Mouse (Mus musculus) midbrain, embryonic 14.5 days (tissue): Measurements from ENCODE around the gene Wfdc13. TPM values are rescaled to one million over a fixed set of nuclear protein-coding genes. Genes with fewer than 3 reads are reported as not detected.
A peak's percentile ranks its signal among the peaks of the same experiment; 100 is the strongest.

Experiments used
- ATAC-seq: fragments of 200-750 bp; cut with Nextera tagmentation; 2 replicates; pipeline ENCODE4 v1.8.0; 2017; ENCODE audit warnings: moderate number of reproducible peaks, moderate library complexity; ENCODE audit not compliant: low FRiP score, low TSS enrichment
- DNase-seq: peaks from one replicate; pipeline ENCODE4 v3.0.0-alpha.2; 2015
- H3K27ac ChIP-seq: fragments of 300-500 bp; sonication (generic); replicated peaks from 2 replicates; pipeline ENCODE4 v1.5.1; 2014; ENCODE audit warnings: mild to moderate bottlenecking, low read depth, low read length, moderate library complexity
- H3K27me3 ChIP-seq: fragments of 300-500 bp; sonication (generic); 2 replicates; pipeline ENCODE4 v1.6.1; 2014; ENCODE audit warnings: low read length, control low read depth, mixed read lengths; ENCODE audit not compliant: control insufficient read depth, insufficient read depth
- H3K36me3 ChIP-seq: fragments of 300-500 bp; sonication (generic); 2 replicates; pipeline ENCODE4 v1.6.1; 2014; ENCODE audit warnings: low read length, control low read depth; ENCODE audit not compliant: control insufficient read depth, insufficient read depth
- H3K4me1 ChIP-seq: fragments of 300-500 bp; sonication (generic); 2 replicates; pipeline ENCODE4 v1.6.1; 2014; ENCODE audit warnings: mild to moderate bottlenecking, antibody characterized with exemption, low read length, control low read depth; ENCODE audit not compliant: control insufficient read depth, insufficient read depth
- H3K4me2 ChIP-seq: fragments of 300-500 bp; sonication (generic); 2 replicates; pipeline ENCODE4 v1.6.1; 2014; ENCODE audit warnings: mild to moderate bottlenecking, low read length, moderate library complexity
- H3K4me3 ChIP-seq: fragments of 300-500 bp; sonication (generic); replicated peaks from 2 replicates; pipeline ENCODE4 v1.5.1; 2014; ENCODE audit warnings: low read depth, low read length
- H3K9ac ChIP-seq: fragments of 300-500 bp; sonication (generic); replicated peaks from 2 replicates; pipeline ENCODE4 v1.6.1; 2014; ENCODE audit warnings: mild to moderate bottlenecking, low read length, moderate library complexity
- H3K9me3 ChIP-seq: fragments of 300-500 bp; sonication (generic); 2 replicates; pipeline ENCODE4 v1.6.1; 2016; ENCODE audit warnings: low read length, control low read depth, mixed read lengths; ENCODE audit not compliant: control insufficient read depth
- WGBS: fragments of 180-500 bp; shearing (Covaris S2); extraction: QIAGEN DNeasy Blood & Tissue Kit; methylation state at CpG from one replicate; pipeline ENCODE4 v1.1.7; 2014; 5-methylcytosine and 5-hydroxymethylcytosine counted together
- polyA plus RNA-seq: library from polyadenylated mRNA; unstranded; fragments of >200 nt; fragmentation: Nextera tagmentation; extraction: Ambion mirVana; gene quantifications from 2 replicates; pipeline ENCODE4 v1.2.1, GENCODE M21; 2014

The Wfdc13 gene
- not detected in 2 replicates for polyA plus RNA-seq

DNA sequence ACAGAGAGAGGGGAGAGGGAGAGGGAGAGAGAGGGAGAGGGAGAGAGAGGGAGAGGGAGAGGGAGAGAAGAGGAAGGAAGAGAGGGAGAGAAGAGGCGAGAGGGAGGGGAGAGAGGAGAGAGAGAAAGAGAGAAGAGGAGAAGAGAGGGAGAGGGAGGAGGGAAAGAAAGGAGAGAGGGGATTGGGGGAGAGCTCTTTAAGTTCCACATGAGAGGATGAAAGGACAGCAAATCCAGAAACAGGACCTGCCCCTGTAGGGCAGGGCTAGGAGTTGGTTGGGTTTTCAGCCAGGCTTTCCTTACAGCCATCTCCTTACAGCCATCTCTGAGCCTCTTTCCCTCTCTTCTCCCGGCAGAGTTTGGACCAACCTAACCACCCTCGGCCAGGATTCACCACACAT is at the start of gene Wfdc13:
Gene Wfdc13 (plus strand): TSS at position 301 of the 400 bp plus-strand sequence.
- 71% methylated on average over 3 of the region's 3 CpGs for WGBS
- no peak for ATAC-seq
- no peaks in the 10 kb centered on the region for H3K4me1 ChIP-seq
- H3K27me3 ChIP-seq = no peaks in the 10 kb centered on the region
- no peaks in the 10 kb centered on the region for H3K36me3 ChIP-seq
- no peak within 1 kb of the TSS for H3K27ac ChIP-seq
- H3K4me2 ChIP-seq = no peak within 1 kb of the TSS
- no peak for DNase-seq
- no peak within 1 kb of the TSS for H3K4me3 ChIP-seq
- H3K9ac ChIP-seq = no peak within 1 kb of the TSS
- no peaks in the 10 kb centered on the region for H3K9me3 ChIP-seq

- no peak for DNase-seq
- ATAC-seq = no peak
- Histone ChIP-seq H3K4me3 (no peak overlapping the region), H3K4me1 (no peaks in the 10 kb centered on the region), H3K4me2 (no peak overlapping the region), H3K27me3 (no peaks in the 10 kb centered on the region), H3K9ac (no peak overlapping the region), H3K9me3 (no peaks in the 10 kb centered on the region), H3K27ac (no peak overlapping the region), H3K36me3 (no peaks in the 10 kb centered on the region)
- WGBS = 81% methylated on average over 9 of the region's 9 CpGs
These were observed 49.6 kb upstream of the Wfdc13 start for GRCm38 (mm10) chr2:164635266-164635665.

DNA sequence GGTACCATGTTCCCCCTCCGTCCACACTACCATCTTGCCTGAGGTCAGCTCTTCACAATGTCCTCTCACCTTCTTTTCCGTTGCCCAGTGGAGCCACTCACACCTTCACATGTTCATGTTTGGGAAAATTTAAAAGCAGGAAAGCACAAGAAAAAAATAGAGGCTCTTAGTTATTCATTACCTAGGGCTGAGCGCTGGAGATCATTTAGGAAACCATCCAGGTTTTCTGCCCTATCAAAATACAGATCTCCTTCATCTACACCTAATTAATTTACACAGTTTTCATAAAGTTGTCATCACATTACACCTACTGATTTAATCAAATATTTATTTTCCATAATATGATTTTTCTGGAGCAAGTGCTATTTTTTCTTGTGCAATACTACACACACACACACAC is 46.2 kb upstream of the Wfdc13 start, which contains the start of gene Wfdc16:
Gene Wfdc16 (minus strand): TSS at position 101 of the 400 bp plus-strand sequence.
- Histone ChIP-seq H3K9me3 (no peaks in the 10 kb centered on the region), H3K27ac (no peak within 1 kb of the TSS), H3K4me2 (no peak within 1 kb of the TSS), H3K9ac (no peak within 1 kb of the TSS), H3K27me3 (no peaks in the 10 kb centered on the region), H3K36me3 (no peaks in the 10 kb centered on the region), H3K4me1 (no peaks in the 10 kb centered on the region), H3K4me3 (no peak within 1 kb of the TSS)
- ATAC-seq (no peak), DNase-seq (no peak)
- WGBS = 92% methylated on average over 3 of the region's 3 CpGs

GRCm38 (mm10) chr2:164641129-164641528 is 43.8 kb upstream of the Wfdc13 start:
- Histone ChIP-seq H3K4me1 (no peaks in the 10 kb centered on the region), H3K27ac (no peak overlapping the region), H3K9me3 (no peaks in the 10 kb centered on the region), H3K27me3 (no peaks in the 10 kb centered on the region), H3K9ac (no peak overlapping the region), H3K4me2 (no peak overlapping the region), H3K36me3 (no peaks in the 10 kb centered on the region), H3K4me3 (no peak overlapping the region)
- 66% methylated on average over 7 of the region's 7 CpGs for WGBS
- no peak for ATAC-seq
- DNase-seq = no peak

- H3K27ac ChIP-seq = no peak overlapping the region
- no peaks in the 10 kb centered on the region for H3K36me3 ChIP-seq
- ATAC-seq (no peak), DNase-seq (no peak)
- no peak overlapping the region for H3K4me3 ChIP-seq
- WGBS = 76% methylated on average over 13 of the region's 13 CpGs
- H3K9ac ChIP-seq = no peak overlapping the region
- no peak overlapping the region for H3K4me2 ChIP-seq
- no peaks in the 10 kb centered on the region for H3K4me1 ChIP-seq
- H3K9me3 ChIP-seq = no peaks in the 10 kb centered on the region
- no peaks in the 10 kb centered on the region for H3K27me3 ChIP-seq
These were observed 42.8 kb upstream of the Wfdc13 start for GRCm38 (mm10) chr2:164641881-164642673.

GRCm38 (mm10) chr2:164655858-164656257 is 29.0 kb upstream of the Wfdc13 start, which contains the start of gene Wfdc10:
TSS of gene Wfdc10 (plus strand) at chr2:164656046.
- no peak for ATAC-seq
- no peak within 1 kb of the TSS for H3K27ac ChIP-seq

DNA sequence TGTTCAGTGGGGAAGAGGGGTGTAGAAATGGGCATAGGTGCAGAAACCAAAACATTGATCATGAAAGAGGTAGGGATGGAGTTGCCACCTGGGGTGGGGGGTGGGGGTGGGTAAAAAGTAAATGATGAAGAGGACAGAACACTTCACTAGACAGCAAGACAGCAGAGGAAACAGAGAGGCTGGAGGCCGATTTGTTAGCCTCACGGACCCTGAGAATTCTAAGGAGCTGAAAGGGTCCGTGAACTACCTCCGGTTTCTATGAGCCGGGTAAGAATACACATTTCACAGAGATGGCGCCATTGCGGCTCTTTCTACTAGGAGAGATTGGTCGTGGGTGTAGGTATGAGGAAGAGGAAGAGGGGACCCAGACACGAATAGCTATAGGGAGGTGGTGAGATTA is 28.4 kb upstream of the Wfdc13 start, which contains the start of gene Wfdc9:
Gene Wfdc9 (minus strand): TSS at position 101 of the 400 bp plus-strand sequence.
- Histone ChIP-seq H3K9me3 (no peaks in the 10 kb centered on the region), H3K36me3 (no peaks in the 10 kb centered on the region), H3K9ac (no peak within 1 kb of the TSS), H3K4me2 (no peak within 1 kb of the TSS), H3K4me1 (no peaks in the 10 kb centered on the region), H3K27me3 (no peaks in the 10 kb centered on the region), H3K27ac (no peak within 1 kb of the TSS), H3K4me3 (no peak within 1 kb of the TSS)
- DNase-seq (no peak), ATAC-seq (no peak)
- WGBS = 81% methylated on average over 9 of the region's 9 CpGs

More at GRCm38 (mm10) chr2:164655858-164656257, 29.0 kb upstream of the Wfdc13 start, which contains the start of gene Wfdc10:
- H3K4me2 ChIP-seq = no peak within 1 kb of the TSS
- DNase-seq = peak; percentile 75
- no peaks in the 10 kb centered on the region for H3K27me3 ChIP-seq
- H3K4me1 ChIP-seq = no peaks in the 10 kb centered on the region
- no peak within 1 kb of the TSS for H3K9ac ChIP-seq
- WGBS = 15% methylated on average over 11 of the region's 11 CpGs
- no peaks in the 10 kb centered on the region for H3K36me3 ChIP-seq
- no peak within 1 kb of the TSS for H3K4me3 ChIP-seq
- H3K9me3 ChIP-seq = no peaks in the 10 kb centered on the region

DNA sequence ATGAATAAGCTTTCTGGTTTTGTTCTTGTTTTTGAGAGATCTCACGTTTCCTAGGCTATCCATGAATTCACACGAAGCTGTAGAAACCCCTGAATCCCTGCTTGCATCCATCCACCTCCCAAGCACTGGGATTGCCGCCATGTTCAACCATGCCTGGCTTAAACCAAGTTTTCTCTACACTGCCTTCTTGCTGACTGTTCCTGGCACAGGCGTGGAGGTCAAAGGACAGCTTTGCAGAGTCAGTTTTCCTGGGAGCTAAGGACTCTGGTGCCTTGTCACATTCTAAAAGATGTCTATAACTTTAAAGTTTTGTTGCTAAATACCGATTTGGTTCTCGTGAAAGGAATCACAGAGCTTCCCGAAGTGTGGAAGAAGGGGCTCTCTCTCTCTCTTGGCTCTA is 20.1 kb upstream of the Wfdc13 start:
- H3K4me3 ChIP-seq = no peak overlapping the region
- H3K36me3 ChIP-seq = no peaks in the 10 kb centered on the region
- H3K27ac ChIP-seq = no peak overlapping the region
- no peak overlapping the region for H3K4me2 ChIP-seq
- no peak overlapping the region for H3K9ac ChIP-seq
- no peak for DNase-seq
- WGBS = 89% methylated on average over 7 of the region's 7 CpGs
- H3K9me3 ChIP-seq = no peaks in the 10 kb centered on the region
- no peaks in the 10 kb centered on the region for H3K27me3 ChIP-seq
- ATAC-seq = no peak
- no peaks in the 10 kb centered on the region for H3K4me1 ChIP-seq

GRCm38 (mm10) chr2:164670261-164670660 is 14.6 kb upstream of the Wfdc13 start:
- Histone ChIP-seq H3K27ac (no peak overlapping the region), H3K4me1 (no peaks in the 10 kb centered on the region), H3K9me3 (no peaks in the 10 kb centered on the region), H3K27me3 (no peaks in the 10 kb centered on the region), H3K4me2 (no peak overlapping the region), H3K36me3 (no peaks in the 10 kb centered on the region), H3K4me3 (no peak overlapping the region), H3K9ac (no peak overlapping the region)
- ATAC-seq (no peak), DNase-seq (no peak)
- whole genome bisulfite sequencing = 85% methylated on average over 5 of the region's 5 CpGs
